Mouse (Mus musculus) forebrain, postnatal 0 days (tissue): ENCODE results near the gene Tmed1. TPM values are rescaled to one million over a fixed set of nuclear protein-coding genes. Genes with fewer than 3 reads are reported as not detected.
"Not testable (repeated sequence)": the region's sequence is repeated elsewhere in the genome, so short reads cannot be mapped to it uniquely, and the experiment has no call there.

Source experiments
- ATAC-seq: fragments of 200-750 bp; cut with Nextera tagmentation; 2 replicates; pipeline ENCODE4 v1.8.0; 2017; ENCODE audit warnings: mild to moderate bottlenecking, moderate library complexity
- DNase-seq: peaks from one replicate; pipeline ENCODE4 v3.0.0-alpha.2; 2015
- H3K27ac ChIP-seq: fragments of 300-500 bp; sonication (generic); 2 replicates; pipeline ENCODE4 v1.5.1; 2014; ENCODE audit warnings: low read depth, mild to moderate bottlenecking, antibody characterized with exemption, low read length, moderate library complexity, mixed read lengths
- H3K27me3 ChIP-seq: fragments of 300-500 bp; sonication (generic); 2 replicates; pipeline ENCODE4 v1.6.1; 2014; ENCODE audit warnings: mild to moderate bottlenecking, low read length, mixed read lengths; ENCODE audit not compliant: insufficient read depth
- H3K36me3 ChIP-seq: fragments of 300-500 bp; sonication (generic); 2 replicates; pipeline ENCODE4 v1.6.1; 2014; ENCODE audit warnings: mild to moderate bottlenecking, moderate library complexity; ENCODE audit not compliant: insufficient read depth
- H3K4me1 ChIP-seq: fragments of 300-500 bp; sonication (generic); 2 replicates; pipeline ENCODE4 v1.6.1; 2014; ENCODE audit warnings: antibody characterized with exemption; ENCODE audit not compliant: insufficient read depth
- H3K4me2 ChIP-seq: fragments of 300-500 bp; sonication (generic); 2 replicates; pipeline ENCODE4 v1.6.1; 2014; ENCODE audit warnings: low read depth, mild to moderate bottlenecking, moderate library complexity
- H3K4me3 ChIP-seq: fragments of 300-500 bp; sonication (generic); 2 replicates; pipeline ENCODE4 v1.5.1; 2014; ENCODE audit warnings: low read depth, low read length, mixed read lengths
- H3K9ac ChIP-seq: fragments of 300-500 bp; sonication (generic); 2 replicates; pipeline ENCODE4 v1.6.1; 2014; ENCODE audit warnings: mild to moderate bottlenecking
- H3K9me3 ChIP-seq: fragments of 300-500 bp; sonication (generic); 2 replicates; pipeline ENCODE4 v1.6.1; 2016; ENCODE audit warnings: low read length
- CTCF ChIP-seq: sonication (generic); IDR thresholded peaks from 2 replicates; pipeline ENCODE4 v1.5.1; 2016; ENCODE audit warnings: antibody characterized with exemption, control low read depth, low read depth
- WGBS: fragments of 180-500 bp; shearing (Covaris S2); extraction: QIAGEN DNeasy Blood & Tissue Kit; methylation state at CpG from one replicate; pipeline ENCODE4 v1.1.7; 2014; 5-methylcytosine and 5-hydroxymethylcytosine counted together
- polyA plus RNA-seq: library from polyadenylated mRNA; unstranded; fragments of >200 nt; fragmentation: Nextera tagmentation; extraction: Ambion mirVana; gene quantifications from 2 replicates; pipeline ENCODE4 v1.2.1, GENCODE M21; 2015
- total RNA-seq: library from RNA; depleted of rRNA; stranded (reverse); fragments of >200 nt; gene quantifications from 2 replicates; pipeline ENCODE4 v1.2.3, GENCODE M21; 2014

Gene Tmed1
- total and polyA plus RNA-seq, 2 experiments from 2014 or later: 44.2 to 51.9 TPM

- H3K9me3 ChIP-seq: no peaks in the 10 kb centered on the region
- H3K27me3 ChIP-seq: no peaks in the 10 kb centered on the region
- no peak for ATAC-seq
- no peaks in the 10 kb centered on the region for H3K36me3 ChIP-seq
- no peak for DNase-seq
- H3K27ac ChIP-seq: no peak overlapping the region
- no peaks in the 10 kb centered on the region for H3K4me1 ChIP-seq
- H3K4me2 ChIP-seq: no peak overlapping the region
- H3K9ac ChIP-seq: no peak overlapping the region
- H3K4me3 ChIP-seq: no peak overlapping the region
- TF ChIP-seq CTCF: no peak
- 82% methylated on average over 7 of the region's 7 CpGs for WGBS
These were observed 15.3 kb upstream of the Tmed1 start for GRCm38 (mm10) chr9:21525142-21525936.

DNA sequence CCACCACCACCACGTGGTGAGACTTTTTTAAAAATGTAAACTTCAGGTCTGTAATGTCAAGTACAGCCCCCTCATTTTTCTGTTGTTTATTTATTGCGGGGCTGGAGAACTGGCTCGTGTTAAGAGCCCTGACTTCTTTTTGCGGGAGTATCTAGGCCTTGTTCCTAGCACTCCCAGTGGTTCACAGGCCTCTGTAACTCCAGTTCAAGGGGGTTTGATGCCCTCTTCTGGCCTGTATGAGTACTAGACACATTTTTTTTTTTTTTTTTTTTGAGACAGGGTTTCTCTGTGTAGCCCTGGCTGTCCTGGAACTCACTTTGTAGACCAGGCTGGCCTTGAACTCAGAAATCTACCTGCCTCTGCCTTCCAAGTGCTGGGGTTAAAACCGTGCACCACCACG is 8.6 kb upstream of the Tmed1 start:
- not testable (repeated sequence) for ATAC-seq

GRCm38 (mm10) chr9:21517947-21518495 is 8.0 kb upstream of the Tmed1 start:
- Histone ChIP-seq H3K4me1 (no peaks in the 10 kb centered on the region), H3K4me2 (no peak overlapping the region), H3K27me3 (no peaks in the 10 kb centered on the region), H3K9me3 (no peaks in the 10 kb centered on the region), H3K9ac (no peak overlapping the region), H3K27ac (no peak overlapping the region), H3K36me3 (no peaks in the 10 kb centered on the region), H3K4me3 (no peak overlapping the region)
- WGBS: 89% methylated on average over 6 of the region's 6 CpGs
- ATAC-seq: no peak
- no peak for TF ChIP-seq CTCF
- no peak for DNase-seq

More for the DNA sequence above, 8.6 kb upstream of the Tmed1 start:
- H3K4me2 ChIP-seq, H3K36me3 ChIP-seq, H3K9ac ChIP-seq, H3K4me3 ChIP-seq, H3K4me1 ChIP-seq, H3K9me3 ChIP-seq, H3K27ac ChIP-seq, DNase-seq, H3K27me3 ChIP-seq: not testable (repeated sequence)
- WGBS: 86% methylated on average over 6 of the region's 6 CpGs

GRCm38 (mm10) chr9:21513466-21513865 is 3.4 kb upstream of the Tmed1 start:
- no peak for ATAC-seq
- TF ChIP-seq CTCF: no peak
- no peak for DNase-seq
- Histone ChIP-seq H3K36me3 (peaks cover 4% of the 10 kb centered on the region; the same call in 1 of the 2 replicates), H3K27me3 (no peaks in the 10 kb centered on the region), H3K9me3 (no peaks in the 10 kb centered on the region), H3K4me1 (peaks cover 5% of the 10 kb centered on the region), H3K4me3 (no peak overlapping the region), H3K4me2 (no peak overlapping the region), H3K9ac (no peak overlapping the region), H3K27ac (no peak overlapping the region)
- WGBS: 100% methylated on average over 4 of the region's 4 CpGs

- no peaks in the 10 kb centered on the region for H3K9me3 ChIP-seq
- TF ChIP-seq CTCF: no peak
- peaks cover 26% of the 10 kb centered on the region for H3K36me3 ChIP-seq
- H3K9ac ChIP-seq: peak overlapping the region; percentile 71
- 80% methylated on average over 9 of the region's 9 CpGs for WGBS
- no peaks in the 10 kb centered on the region for H3K27me3 ChIP-seq
- peaks cover 5% of the 10 kb centered on the region for H3K4me1 ChIP-seq
- H3K27ac ChIP-seq: peak overlapping the region; percentile 92
- DNase-seq (no peak), ATAC-seq (no peak)
- peak overlapping the region; percentile 71; the same call in 1 of the 2 replicates for H3K4me3 ChIP-seq
- peak overlapping the region; percentile 71 for H3K4me2 ChIP-seq
These were observed 1.0 kb upstream of the Tmed1 start for GRCm38 (mm10) chr9:21511052-21511451.

DNA sequence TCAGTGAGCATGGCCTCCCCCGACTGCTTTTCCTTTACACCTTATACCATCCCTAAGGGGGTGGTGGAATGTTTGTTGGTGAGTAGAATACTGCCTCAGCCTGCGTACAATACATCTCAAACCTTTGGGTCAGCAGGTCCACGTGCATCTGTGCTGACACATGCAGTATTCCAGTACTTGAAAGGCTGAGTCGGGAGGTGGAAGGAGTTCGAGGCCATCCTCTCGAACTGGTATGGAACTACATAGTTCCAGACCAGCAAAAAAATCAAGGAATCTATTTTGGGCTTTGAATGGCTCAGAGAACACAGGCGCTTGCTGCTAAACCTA is 600 bp upstream of the Tmed1 start:
- H3K4me1 ChIP-seq: peaks cover 5% of the 10 kb centered on the region
- WGBS: 3% methylated on average over 7 of the region's 7 CpGs
- TF ChIP-seq CTCF: no peak
- DNase-seq: no peak
- H3K9me3 ChIP-seq: no peaks in the 10 kb centered on the region
- H3K27me3 ChIP-seq: no peaks in the 10 kb centered on the region
- peaks cover 30% of the 10 kb centered on the region for H3K36me3 ChIP-seq
- H3K9ac ChIP-seq: peak overlapping the region; percentile 71
- H3K4me2 ChIP-seq: peak overlapping the region; percentile 71
- peak overlapping the region; percentile 92 for H3K27ac ChIP-seq
- no peak for ATAC-seq
- H3K4me3 ChIP-seq: peak overlapping the region; percentile 71

GRCm38 (mm10) chr9:21508871-21509404 is 1.1 kb downstream of the Tmed1 start:
- H3K4me3 ChIP-seq: peak overlapping the region; percentile 71
- H3K27me3 ChIP-seq: no peaks in the 10 kb centered on the region
- ATAC-seq: no peak
- no peaks in the 10 kb centered on the region for H3K9me3 ChIP-seq
- DNase-seq: no peak
- TF ChIP-seq CTCF: no peak
- H3K4me1 ChIP-seq: peaks cover 5% of the 10 kb centered on the region
- H3K36me3 ChIP-seq: peaks cover 46% of the 10 kb centered on the region
- H3K27ac ChIP-seq: 0 out of 2 replicates have a peak overlapping the region, but pooled peaks have one; percentile 92
- 80% methylated on average over 7 of the region's 7 CpGs for WGBS
- peak overlapping the region; percentile 71 for H3K9ac ChIP-seq
- peak overlapping the region; percentile 71 for H3K4me2 ChIP-seq
